Mouse (Mus musculus) large intestine, adult 2 months (tissue): ENCODE data around the gene Gm12216. TPM values are rescaled to one million over a fixed set of nuclear protein-coding genes. Genes with fewer than 3 reads are reported as not detected.
"Not testable (repeated sequence)": the region's sequence is repeated elsewhere in the genome, so short reads cannot be mapped to it uniquely, and the experiment has no call there.

Experiments
- DNase-seq: peaks from one replicate; pipeline ENCODE4 v3.0.0-alpha.2; 2012; ENCODE audit warnings: low read depth, low spot score
- WGBS: fragments of 180-500 bp; shearing (Covaris S2); methylation state at CpG from one replicate; pipeline ENCODE4 v1.1.7; 2018; 5-methylcytosine and 5-hydroxymethylcytosine counted together
- polyA plus RNA-seq: library from polyadenylated mRNA; depleted of rRNA; stranded (reverse); fragments of >200 nt; gene quantifications from 2 replicates; pipeline ENCODE4 v1.2.3, GENCODE M21; 2012; rRNA removed

Gene Gm12216
- 15.6 and 19.5 TPM in 2 replicates for polyA plus RNA-seq

DNA sequence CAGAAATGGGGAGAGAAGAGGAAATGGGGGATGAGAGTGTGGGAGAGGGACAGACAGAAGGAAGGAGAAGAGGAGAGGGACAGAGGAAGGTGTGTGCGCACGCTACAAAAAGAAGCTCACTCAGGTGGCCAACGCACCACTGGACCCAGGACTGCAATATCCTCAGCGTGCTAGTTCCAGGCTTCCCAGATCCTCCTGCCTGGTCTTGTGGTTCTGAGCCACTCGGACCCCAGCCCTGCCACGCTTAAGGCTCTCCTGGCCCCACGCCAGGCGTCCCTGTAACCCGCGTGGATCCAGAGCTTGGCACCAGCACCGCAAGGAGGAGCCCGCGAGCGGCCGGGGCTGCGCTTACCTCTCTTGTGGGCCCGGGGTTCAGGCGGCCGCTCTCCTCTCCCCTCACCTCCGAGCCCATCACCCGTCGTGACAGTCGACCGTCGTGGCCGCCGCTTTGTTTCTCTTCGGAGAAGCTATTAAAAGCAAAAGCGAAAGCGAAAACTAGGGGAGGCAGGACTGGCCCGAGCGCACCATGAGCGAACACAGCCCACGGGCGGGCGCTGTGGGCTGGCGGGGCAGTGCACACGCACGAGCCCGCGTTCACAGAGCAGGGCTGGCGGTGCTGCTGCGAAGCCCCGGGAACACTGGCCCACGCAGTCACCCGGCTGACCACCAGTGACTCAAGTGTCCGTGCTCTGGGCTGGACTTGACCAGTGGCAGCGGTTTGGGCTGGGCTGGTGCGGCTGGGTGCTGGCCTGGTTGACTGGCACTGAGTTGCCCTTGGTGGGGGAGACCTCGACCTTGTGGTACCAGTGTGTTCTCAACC is at the start of gene Gm12216:
Gm12216 (minus strand) TSS at position 496 of the 820 bp plus-strand sequence.
- not testable (repeated sequence) for DNase-seq
- 1% methylated on average over 45 of the region's 50 CpGs for WGBS

DNA sequence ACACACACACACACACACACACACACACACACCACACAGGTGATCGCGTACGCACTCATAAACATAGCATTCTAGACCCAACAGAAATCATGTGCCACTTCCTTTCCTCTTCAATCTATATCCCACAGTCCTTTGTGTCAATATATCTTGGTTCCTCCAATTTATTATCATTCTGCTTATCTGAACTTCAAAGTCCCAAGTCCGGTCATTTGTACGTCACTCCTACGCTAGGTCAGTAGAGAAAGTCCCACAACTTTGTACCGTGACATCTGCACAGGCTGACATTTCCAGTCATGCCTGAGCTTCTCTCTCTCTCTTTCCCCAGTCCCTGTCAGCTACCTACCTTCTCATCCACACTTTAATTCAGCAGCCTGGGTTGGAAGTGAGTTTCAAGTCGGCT is 49.6 kb upstream of the Gm12216 start:
- no peak for DNase-seq
- WGBS, result 48% methylated on average over 8 of the region's 8 CpGs

DNA sequence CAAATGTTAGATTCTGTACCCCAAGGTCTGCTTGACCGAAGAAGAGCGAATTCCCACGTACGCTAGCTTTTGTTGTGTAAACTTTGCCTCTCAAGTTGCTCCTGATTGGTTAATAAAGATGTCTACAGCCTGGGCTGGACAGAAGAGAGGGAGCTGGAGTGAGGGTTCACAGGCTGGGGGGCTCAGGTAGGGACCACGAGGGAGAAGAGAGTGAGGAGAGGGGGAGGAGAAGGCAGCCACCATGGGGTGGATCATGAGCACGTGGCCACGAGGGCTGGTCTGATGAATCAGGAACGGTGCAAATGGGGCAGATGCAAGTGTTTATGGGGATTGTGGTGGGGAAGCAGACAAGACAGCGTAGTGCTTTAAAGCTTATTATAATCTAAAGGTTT is 45.5 kb upstream of the Gm12216 start:
- DNase-seq, result no peak
- 35% methylated on average over 9 of the region's 9 CpGs for WGBS

DNA sequence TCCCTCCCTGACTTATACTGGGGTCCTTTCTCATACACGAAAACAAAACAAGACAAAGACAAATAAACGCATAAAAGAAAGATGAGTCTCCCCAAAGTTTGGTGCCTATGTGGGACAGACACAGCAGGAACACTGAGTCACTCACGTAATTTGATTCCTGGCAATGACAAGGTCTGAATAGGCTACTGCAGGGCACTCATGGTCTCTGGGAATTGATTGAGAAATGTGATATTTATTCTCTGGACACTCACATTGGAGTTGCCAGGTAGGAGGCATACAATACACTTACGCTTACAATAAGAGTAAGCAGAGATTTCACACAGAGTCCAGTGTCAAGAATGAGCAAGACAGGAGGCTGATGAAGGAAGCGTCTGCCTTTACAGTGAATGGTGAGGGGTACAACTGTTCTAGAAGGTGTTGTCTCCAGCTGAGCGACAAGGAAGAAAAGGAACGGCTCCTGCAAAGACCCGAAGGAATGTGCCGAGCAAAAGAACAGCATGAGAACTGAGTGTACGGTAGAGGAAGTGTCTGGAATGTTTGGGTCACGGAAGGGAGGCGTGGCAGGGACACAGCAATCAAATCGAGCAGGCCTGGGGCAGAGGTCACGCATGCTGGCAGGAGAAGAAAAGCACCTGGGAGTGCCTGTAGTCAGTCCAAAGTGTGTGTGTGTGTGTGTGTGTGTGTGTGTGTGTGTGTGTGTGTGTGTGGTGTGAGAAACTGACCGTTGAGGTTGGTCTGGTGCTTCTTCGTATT is 44.9 kb upstream of the Gm12216 start:
- 22% methylated on average over 16 of the region's 16 CpGs for WGBS

DNA sequence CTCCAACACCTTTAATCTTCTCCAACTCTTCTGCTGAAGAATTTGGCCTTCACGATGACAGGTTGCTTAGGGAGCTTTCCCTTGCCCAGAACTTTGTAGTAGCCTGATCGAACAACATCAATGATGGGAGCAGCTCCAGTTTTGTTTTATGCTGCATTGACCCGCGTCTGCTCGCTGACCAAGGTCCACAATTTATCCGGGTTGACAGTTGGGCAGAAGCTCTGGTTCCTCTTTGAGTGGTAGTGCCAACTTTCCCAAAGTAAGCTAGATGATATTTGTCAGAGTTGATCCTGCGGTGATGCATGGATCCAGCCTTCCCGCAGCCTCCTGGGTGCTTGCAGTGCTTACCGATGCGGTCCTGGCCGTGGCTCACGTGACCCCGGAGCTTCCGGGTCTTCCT is 43.7 kb upstream of the Gm12216 start:
- no peak for DNase-seq
- WGBS, result 95% methylated on average over 14 of the region's 14 CpGs

More for the DNA sequence above, 44.9 kb upstream of the Gm12216 start:
- no peak for DNase-seq

DNA sequence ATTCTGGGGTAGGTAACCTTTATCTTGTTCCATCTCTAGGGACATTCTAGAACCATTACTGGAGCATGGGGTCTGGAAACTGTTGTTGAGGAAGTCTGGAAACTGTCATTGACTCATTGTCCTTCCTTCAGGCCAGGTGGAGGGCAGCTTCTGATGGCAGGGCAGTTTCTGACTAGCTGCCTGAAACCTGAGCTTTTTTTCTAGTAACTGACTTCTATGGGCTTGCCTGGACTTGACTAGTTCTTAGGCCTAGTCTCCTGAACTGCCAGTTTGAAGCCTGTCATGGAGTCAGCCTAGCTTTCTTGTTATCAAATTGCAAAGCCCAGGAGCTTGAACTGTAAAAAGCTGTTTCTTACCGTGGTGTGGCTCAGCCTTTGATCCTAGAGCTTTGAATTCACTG is 41.9 kb upstream of the Gm12216 start:
- WGBS, result 35% methylated on average over 1 of the region's 1 CpGs
- no peak for DNase-seq

DNA sequence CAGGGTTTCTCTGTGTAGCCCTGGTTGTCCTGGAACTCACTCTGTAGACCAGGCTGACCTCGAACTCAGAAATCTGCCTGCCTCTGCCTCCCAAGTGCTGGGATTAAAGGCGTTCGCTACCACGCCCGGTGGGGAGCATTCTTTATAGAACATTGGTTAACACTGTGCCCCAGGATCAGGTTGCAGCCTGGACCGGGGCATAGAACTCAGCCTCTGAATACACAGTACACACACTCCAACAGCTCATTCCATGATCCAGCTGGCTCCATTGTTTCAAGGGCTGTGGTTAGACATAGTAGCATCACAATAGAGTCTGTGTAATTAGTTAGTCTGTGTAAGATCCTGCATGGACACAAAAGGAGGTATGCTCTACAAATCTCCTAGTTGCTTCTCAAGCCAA is 40.9 kb upstream of the Gm12216 start:
- DNase-seq, result no peak
- WGBS, result 91% methylated on average over 6 of the region's 6 CpGs

DNA sequence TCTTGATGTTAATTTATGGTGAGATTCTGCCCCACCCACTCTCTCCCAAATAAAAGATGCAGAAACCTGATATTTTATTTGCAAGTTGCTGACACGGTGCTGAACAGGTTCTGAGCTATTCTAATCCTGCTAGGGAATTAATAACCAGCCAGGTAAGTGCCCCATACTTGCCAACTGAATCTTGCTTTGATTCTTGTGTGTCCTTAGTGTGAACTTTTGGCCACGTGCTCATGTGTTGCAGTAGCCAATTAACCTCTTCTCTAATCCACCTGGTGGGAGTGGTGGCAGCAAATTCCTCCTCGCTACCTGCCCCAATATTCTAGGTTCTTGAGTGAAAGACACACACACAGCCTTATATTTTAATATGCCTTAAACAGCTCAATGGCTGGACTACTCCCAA is 39.9 kb upstream of the Gm12216 start:
- 41% methylated on average over 3 of the region's 3 CpGs for WGBS
- DNase-seq, result no peak

DNA sequence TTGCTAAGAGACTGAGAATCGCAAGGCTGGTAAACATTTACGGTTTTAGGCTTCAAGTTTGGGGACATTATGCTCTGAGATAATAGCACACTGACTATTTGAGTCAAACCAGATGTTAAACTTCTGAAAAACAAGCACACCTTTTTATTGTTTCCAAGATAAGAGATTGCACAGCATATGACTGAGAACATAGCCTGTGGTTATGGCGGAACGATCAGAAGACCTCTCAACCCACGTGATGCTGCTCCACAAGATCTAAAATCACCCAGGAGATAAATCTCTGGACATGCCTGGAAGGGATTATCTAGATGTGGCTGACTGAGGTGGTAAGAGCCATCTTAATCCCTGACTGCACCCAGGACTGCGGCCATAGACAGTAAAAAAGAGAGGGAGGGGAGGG is 37.9 kb upstream of the Gm12216 start:
- WGBS, result 28% methylated on average over 6 of the region's 6 CpGs

DNA sequence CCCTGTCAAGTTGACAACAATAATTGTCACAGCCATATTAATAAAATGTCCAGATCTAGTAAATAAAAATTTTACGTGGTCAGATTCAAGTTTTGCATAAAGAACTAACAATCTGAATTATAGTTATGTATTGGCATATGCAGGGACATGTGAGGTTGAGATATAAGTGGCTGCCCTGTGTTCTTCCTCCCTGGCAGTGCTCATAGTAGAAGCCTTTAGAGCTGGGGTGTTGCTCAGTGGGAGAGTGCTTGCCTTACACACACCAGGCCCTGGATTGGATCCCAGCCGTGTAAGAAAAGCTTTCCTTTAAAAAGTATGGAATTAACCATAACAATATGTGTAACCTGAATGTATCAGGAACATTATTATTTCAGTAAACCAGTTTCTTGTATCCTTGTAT is 34.4 kb upstream of the Gm12216 start:
- no peak for DNase-seq
- 24% methylated on average over 2 of the region's 2 CpGs for WGBS

More for the DNA sequence above, 37.9 kb upstream of the Gm12216 start:
- DNase-seq, result no peak

DNA sequence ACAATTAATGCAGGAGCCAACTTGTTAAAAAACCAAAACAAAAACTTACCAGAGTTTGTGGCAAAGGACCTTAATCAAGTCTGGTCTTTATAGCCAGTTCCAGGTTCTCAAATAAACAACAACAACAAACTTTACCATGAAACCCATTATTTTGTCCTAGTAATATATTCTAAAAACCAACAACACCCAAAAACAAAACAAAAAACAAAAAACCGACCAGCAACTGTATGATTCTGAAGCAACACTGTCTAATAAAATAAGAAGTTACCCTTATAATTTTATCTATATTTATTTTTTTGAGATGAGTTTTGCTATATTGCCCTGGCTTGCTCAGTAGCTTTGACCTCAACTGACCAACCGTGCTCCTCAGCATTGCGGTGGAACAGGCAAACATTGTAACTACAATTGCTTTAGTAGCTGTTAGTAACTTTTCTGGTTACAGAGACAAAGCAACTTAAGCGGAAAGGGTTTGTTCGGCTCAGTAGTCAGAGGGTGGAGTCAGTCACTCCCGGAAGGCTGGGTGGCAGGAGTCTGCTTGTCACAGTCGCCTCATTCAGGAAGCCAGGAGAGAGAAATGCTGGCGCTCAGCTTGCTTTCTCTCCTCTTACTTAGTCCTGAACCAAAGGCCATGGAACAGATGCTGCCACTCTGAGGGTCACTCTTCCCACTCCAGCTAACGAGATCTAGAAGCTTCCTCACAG is 33.8 kb upstream of the Gm12216 start:
- 15% methylated on average over 9 of the region's 9 CpGs for WGBS
- DNase-seq, result no peak

DNA sequence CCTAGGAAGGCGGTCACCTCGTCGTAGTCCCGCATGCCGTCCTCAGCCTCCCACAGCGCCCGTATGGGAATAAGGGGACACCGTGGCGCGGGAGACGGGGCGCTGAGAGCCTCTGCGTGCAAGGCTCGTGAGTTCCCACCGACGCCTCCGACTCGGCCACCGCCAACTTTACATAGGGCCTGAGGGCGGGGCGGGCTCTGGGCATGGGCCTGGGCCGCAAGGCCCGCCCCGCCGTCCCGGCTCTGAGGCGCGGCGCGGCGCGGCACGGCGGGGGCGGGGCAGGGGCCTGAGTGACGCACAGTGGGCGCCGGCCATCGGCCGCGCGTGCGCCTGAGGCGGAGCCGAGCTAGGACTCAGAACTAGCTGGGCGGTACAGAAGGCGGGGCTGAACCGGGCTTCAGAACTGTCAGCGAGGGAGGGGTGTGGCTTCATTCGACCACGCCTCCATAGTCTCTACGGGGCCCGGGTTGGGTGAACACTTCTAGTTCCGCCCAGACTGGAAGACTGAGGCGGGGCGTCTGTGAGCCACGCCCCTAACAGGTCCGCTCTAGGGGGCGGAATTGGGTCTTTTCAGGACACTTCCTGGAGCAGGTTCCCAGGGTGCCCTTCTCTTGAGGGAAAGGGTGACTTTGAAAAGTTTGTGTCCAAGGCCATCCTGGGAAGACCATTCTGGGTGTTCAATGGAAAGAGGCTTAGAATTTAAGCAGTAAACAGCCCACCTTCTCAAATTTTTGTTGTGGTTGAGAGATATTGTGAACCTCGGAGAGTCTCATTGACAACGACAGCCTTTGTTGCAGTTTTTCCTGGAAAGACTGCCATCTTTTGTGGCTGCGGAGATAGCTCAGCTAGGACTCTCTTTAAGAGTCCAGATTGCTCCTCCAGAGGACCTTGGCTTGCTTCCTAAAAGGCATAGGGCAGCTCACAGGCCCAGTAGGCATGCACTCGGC is 32.7 kb upstream of the Gm12216 start, which contains the start of gene Slc22a5:
Slc22a5 (minus strand) TSS at position 156 of the 947 bp plus-strand sequence.
- peak; percentile 98 for DNase-seq
- WGBS, result under 1% methylated on average over 61 of the region's 63 CpGs

DNA sequence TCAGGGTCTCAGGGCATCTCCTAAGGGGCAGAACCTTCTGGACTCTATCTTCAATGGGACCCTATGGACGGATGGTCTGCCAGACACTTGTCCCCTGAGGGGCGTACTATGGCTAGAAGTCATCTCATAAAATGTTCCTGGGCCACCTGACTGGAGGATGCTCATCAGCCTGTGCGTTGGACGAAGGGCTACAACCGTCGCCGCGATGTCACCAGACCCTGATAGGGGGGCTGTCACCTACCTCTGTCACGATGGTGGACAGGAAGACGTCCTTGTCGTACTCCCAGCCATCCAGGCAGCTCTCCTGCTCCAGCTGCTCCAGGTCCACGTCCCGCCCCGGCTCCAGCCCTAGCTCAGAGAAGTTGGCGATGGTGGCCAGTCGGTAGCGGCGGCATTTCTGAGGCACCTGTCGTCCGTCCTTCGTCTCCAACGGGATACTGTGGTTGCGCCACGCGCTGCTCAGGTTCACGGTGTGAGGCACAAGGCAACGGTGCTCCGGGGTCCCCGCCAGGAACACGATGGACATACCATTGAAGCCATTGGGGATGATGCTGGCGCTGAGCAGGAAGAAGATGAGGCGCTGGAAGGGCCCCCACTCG is 31.9 kb upstream of the Gm12216 start:
- WGBS, result 1% methylated on average over 33 of the region's 33 CpGs
- no peak for DNase-seq

DNA sequence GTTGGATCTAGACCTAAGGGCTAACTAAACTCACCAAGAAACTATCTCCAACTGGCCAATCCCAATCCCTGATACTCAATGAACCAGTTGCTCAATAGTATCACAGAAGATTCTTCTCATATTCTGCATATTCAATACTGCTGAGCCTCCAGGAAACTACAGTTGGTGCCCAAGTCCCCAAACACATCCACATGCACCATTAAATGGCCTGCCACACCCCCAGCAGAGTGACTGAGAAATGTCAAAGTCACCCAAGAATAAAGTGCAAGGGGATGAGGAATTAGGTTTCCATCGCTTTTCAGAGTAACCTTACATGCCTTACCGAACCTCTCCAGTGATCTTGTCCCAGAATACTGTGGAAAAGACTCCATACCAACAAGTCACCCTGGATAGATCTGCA is 31.2 kb upstream of the Gm12216 start:
- 88% methylated on average over 2 of the region's 2 CpGs for WGBS
- DNase-seq, result no peak

DNA sequence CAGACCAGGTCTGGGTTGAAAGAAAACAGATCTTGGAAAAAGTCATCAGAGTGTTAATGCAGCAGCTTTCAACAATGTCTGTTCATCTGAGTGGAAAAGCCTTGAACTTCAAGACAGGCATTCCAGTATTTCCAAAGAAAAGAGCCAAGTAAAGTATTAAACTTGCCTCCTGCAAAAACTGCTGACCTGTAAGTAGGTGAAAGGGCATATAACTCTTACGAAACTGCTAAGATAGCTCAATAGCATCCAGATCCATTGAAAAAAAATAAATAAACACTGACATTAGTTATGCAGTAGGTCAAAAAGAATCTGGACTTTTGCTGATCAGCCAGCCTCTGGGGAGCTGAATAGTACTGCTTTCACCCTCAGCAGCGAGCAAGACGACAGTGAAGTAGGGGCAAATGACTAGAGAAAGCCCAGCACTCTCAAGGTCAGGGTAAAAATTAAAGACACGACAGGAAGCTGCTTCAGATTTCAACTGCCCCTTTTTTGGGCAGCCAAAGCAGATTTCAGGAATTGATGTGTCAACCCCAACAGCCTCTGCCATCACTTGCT is 30.1 kb upstream of the Gm12216 start:
- no peak for DNase-seq
- 42% methylated on average over 4 of the region's 4 CpGs for WGBS

DNA sequence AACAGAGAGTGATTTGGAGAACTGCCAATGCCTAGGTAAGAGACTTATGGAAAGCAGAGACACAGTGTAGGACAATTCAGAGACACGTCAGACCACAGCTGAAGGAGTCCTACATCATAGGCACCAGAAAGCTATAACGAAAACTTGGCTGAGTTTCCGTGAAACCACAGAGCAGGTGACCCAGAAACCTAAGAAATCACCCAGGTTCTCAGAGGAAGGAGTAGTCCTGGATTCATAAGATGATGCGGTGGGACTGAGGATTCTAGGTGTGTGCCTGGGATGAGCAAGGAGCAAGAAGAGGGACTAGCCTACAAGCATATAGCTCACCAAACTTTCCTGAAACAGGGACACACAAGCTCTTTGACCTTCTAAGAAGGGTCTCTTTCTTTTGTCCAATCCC is 29.2 kb upstream of the Gm12216 start:
- no peak for DNase-seq

DNA sequence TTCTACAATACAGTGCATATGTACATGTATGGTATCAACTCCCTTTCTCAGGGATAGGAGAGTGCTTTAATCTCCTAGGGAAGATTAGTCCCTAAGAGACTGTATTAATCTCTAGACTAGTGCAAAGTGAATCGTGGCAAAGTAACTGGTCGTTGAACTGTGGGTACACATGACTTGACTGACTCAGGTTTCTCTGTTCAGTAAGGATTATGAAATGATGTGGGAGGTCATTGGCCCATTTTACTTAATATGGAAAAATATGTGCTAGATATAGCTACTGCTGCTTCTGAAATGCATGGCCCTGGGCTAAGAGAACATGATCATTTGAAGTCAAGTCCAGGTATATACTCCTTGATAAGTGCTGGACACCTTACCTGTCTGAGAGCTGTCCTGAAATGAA is 24.2 kb upstream of the Gm12216 start:
- 82% methylated on average over 2 of the region's 2 CpGs for WGBS
- DNase-seq, result no peak

More for the DNA sequence above, 29.2 kb upstream of the Gm12216 start:
- 90% methylated on average over 4 of the region's 4 CpGs for WGBS

DNA sequence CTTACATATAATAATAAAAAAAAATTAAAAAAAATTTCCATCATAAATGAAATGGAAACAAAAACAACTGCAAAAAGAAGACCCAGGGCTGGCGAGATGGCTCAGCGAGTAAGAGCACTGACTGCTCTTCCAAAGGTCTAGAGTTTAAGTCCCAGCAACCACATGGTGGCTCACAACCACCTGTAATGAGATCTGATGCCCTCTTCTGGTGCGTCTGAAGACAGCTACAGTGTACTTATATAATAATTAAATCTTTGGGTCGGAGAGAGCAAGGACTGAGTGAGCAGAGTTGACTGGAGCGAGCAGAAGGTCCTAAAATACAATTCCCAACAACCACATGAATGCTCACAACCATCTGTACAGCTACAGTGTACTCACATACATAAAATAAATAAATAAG is 19.0 kb upstream of the Gm12216 start:
- DNase-seq, result not testable (repeated sequence)
- 94% methylated on average over 5 of the region's 5 CpGs for WGBS
